Mouse (Mus musculus) G1E (cell line): ENCODE measurements around the gene Arhgap31.

Experiments
- CTCF ChIP-seq: IDR thresholded peaks from 2 replicates; pipeline ENCODE4 v1.5.1; 2012; ENCODE audit warnings: low read depth, low read length, inconsistent platforms, mixed read lengths
- GATA1 ChIP-seq: IDR thresholded peaks from 2 replicates; pipeline ENCODE4 v1.6.1; 2012; ENCODE audit warnings: borderline replicate concordance, low read length, inconsistent platforms, mixed read lengths
- GATA2 ChIP-seq: IDR thresholded peaks from 2 replicates; pipeline ENCODE4 v1.6.1; 2012; ENCODE audit warnings: low read depth, low read length, inconsistent platforms, borderline replicate concordance
- POLR2AphosphoS5 ChIP-seq: IDR thresholded peaks from 2 replicates; pipeline ENCODE4 v1.6.1; 2012; ENCODE audit warnings: low read depth, low read length, inconsistent platforms; ENCODE audit not compliant: insufficient replicate concordance
- TAL1 ChIP-seq: conservative IDR thresholded peaks from 2 replicates; pipeline ENCODE4 v1.6.1; 2012; ENCODE audit warnings: low read depth, low read length, inconsistent platforms, mixed read lengths

- TF ChIP-seq GATA1 = no peak
- TF ChIP-seq CTCF = no peak
- no peak for TF ChIP-seq POLR2AphosphoS5
- TF ChIP-seq GATA2 = no peak
- no peak for TF ChIP-seq TAL1
Observed at GRCm38 (mm10) chr16:38760834-38761375, 47.8 kb upstream of the Arhgap31 start.
